19 mouse cellular contexts compared by ENCODE assay signal in genomic region chr13:44798280-44798679, GRCm38 (mm10).
DNase-seq lines count a peak whose midpoint lies in the region; ATAC-seq and TF ChIP-seq lines count a peak whose summit lies in the region.
"Had no signal": no experiment of that assay in that cellular context is flagged by ENCODE, and none has a peak within 500 bp of the region (broad histone marks: within the 10 kb centered on the region; RNA-seq: fewer than 3 reads in every experiment).

No protein-coding gene starts in this region.

- no peaks in the 10 kb centered on the region for H3K27me3 ChIP-seq in intestine, postnatal 0 days (replicated peaks; ENCODE audit: control insufficient read depth, insufficient read depth, low read length)
- no peaks in the 10 kb centered on the region for H3K27me3 ChIP-seq in intestine, embryonic 15.5 days (replicated peaks)
- no peaks in the 10 kb centered on the region for H3K27me3 ChIP-seq in lung, postnatal 0 days (replicated peaks; ENCODE audit: insufficient read depth, low read length)
- H3K27me3 ChIP-seq: hindbrain, embryonic 12.5 days; limb, embryonic 15.5 days had no signal

- no peak overlapping the region for H3K9ac ChIP-seq in intestine, postnatal 0 days (ENCODE audit: low read depth, low read length)
- no peak overlapping the region for H3K9ac ChIP-seq in intestine, embryonic 15.5 days
- no peak overlapping the region for H3K9ac ChIP-seq in lung, postnatal 0 days (replicated peaks; ENCODE audit: low read depth)
- H3K9ac ChIP-seq: hindbrain, embryonic 12.5 days; limb, embryonic 15.5 days had no signal

- ATAC-seq in intestine, postnatal 0 days = no peak
- ATAC-seq in intestine, embryonic 15.5 days = no peak
- ATAC-seq in lung, postnatal 0 days = no peak
- ATAC-seq: intestine, embryonic 16.5 days; midbrain, embryonic 16.5 days had no signal

- no peak overlapping the region for H3K27ac ChIP-seq in intestine, postnatal 0 days (ENCODE audit: low read depth, low read length)
- no peak overlapping the region for H3K27ac ChIP-seq in intestine, embryonic 15.5 days
- no peak overlapping the region for H3K27ac ChIP-seq in lung, postnatal 0 days (ENCODE audit: low read length)
- H3K27ac ChIP-seq: embryonic facial prominence, embryonic 10.5 days; hindbrain, embryonic 12.5 days; limb, embryonic 15.5 days had no signal

- no peaks in the 10 kb centered on the region for H3K36me3 ChIP-seq in intestine, postnatal 0 days (ENCODE audit: control insufficient read depth, insufficient read depth)
- H3K36me3 ChIP-seq in intestine, embryonic 15.5 days = no peaks in the 10 kb centered on the region
- H3K36me3 ChIP-seq in lung, postnatal 0 days (ENCODE audit: insufficient read depth, low read length) = no peaks in the 10 kb centered on the region
- H3K36me3 ChIP-seq: embryonic facial prominence, embryonic 10.5 days; hindbrain, embryonic 12.5 days; limb, embryonic 15.5 days had no signal

- H3K4me1 ChIP-seq in intestine, postnatal 0 days (replicated peaks; ENCODE audit: control insufficient read depth, insufficient read depth, low read length) = no peaks in the 10 kb centered on the region; the same call in 1 of the 2 replicates
- 0 out of 2 replicates have a peak, but pooled peaks cover 12% of the 10 kb centered on the region for H3K4me1 ChIP-seq in intestine, embryonic 15.5 days (replicated peaks)
- peaks cover 5% of the 10 kb centered on the region; the same call in 1 of the 2 replicates for H3K4me1 ChIP-seq in lung, postnatal 0 days (ENCODE audit: insufficient read depth, low read depth, low read length)

- H3K4me2 ChIP-seq in intestine, postnatal 0 days (replicated peaks; ENCODE audit: low read depth) = no peak overlapping the region
- H3K4me2 ChIP-seq in intestine, embryonic 15.5 days (replicated peaks) = no peak overlapping the region
- no peak overlapping the region for H3K4me2 ChIP-seq in lung, postnatal 0 days (replicated peaks; ENCODE audit: low read depth, low read length)
- H3K4me2 ChIP-seq: hindbrain, embryonic 12.5 days; limb, embryonic 15.5 days had no signal

- no peak for DNase-seq in lung, postnatal 0 days (ENCODE audit: low spot score)
- DNase-seq in lung, postnatal 14 days = no peak
- peak; percentile 41 for DNase-seq in induced T-regulatory cell, adult 2 months (ENCODE audit: low read depth)
- no peak for DNase-seq in cerebellum, postnatal 14 days
- no peak for DNase-seq in thymus, postnatal 0 days (ENCODE audit: low spot score)
- DNase-seq: cerebellum, adult 8-10 months; gastrocnemius, postnatal 25 days; heart, postnatal 10 days; layer of hippocampus, postnatal 36 days; lung, adult 2 months; right cerebral cortex, postnatal 25 days had no signal

- H3K9me3 ChIP-seq in intestine, postnatal 0 days (ENCODE audit: control insufficient read depth) = no peaks in the 10 kb centered on the region
- H3K9me3 ChIP-seq in intestine, embryonic 15.5 days = no peaks in the 10 kb centered on the region
- no peaks in the 10 kb centered on the region for H3K9me3 ChIP-seq in lung, postnatal 0 days (ENCODE audit: low read length)
- H3K9me3 ChIP-seq: embryonic facial prominence, embryonic 10.5 days; G1E; hindbrain, embryonic 12.5 days; limb, embryonic 15.5 days had no signal

- peak; percentile 53 for TF ChIP-seq CTCF in intestine, postnatal 0 days (IDR thresholded peaks at IDR 0.05; ENCODE audit: low read depth)
- TF ChIP-seq CTCF in lung, postnatal 0 days (IDR thresholded peaks at IDR 0.05) = peak; percentile 58

- no peak for TF ChIP-seq EP300 in lung, postnatal 0 days (IDR thresholded peaks at IDR 0.05)

- WGBS in intestine, postnatal 0 days = 88% methylated on average over 3 of the region's 3 CpGs
- WGBS in intestine, embryonic 15.5 days = 88% methylated on average over 3 of the region's 3 CpGs
- 82% methylated on average over 3 of the region's 3 CpGs for WGBS in lung, postnatal 0 days

- no peak overlapping the region for H3K4me3 ChIP-seq in intestine, postnatal 0 days (ENCODE audit: low read depth, low read length)
- H3K4me3 ChIP-seq in intestine, embryonic 15.5 days (replicated peaks) = no peak overlapping the region
- no peak overlapping the region for H3K4me3 ChIP-seq in lung, postnatal 0 days (ENCODE audit: low read depth, low read length)
- H3K4me3 ChIP-seq: embryonic facial prominence, embryonic 10.5 days; hindbrain, embryonic 12.5 days; limb, embryonic 15.5 days had no signal
